Mouse (Mus musculus) cerebellum, adult 2 months (tissue): ENCODE results near the gene Olfr898. TPM values are rescaled to one million over a fixed set of nuclear protein-coding genes. Genes with fewer than 3 reads are reported as not detected.

ENCODE experiments used
- DNase-seq, 2 experiments: peaks; one replicate each; pipeline ENCODE4 v3.0.0; 2021
- H3K27ac ChIP-seq: fragments of 200-500 bp; 2 replicates; pipeline ENCODE4 v1.5.1; 2012; ENCODE audit warnings: low read length, control low read depth, inconsistent platforms; ENCODE audit not compliant: insufficient read depth
- H3K27me3 ChIP-seq: fragments of 200-500 bp; 2 replicates; pipeline ENCODE4 v1.6.1; 2012; ENCODE audit warnings: inconsistent platforms, mild to moderate bottlenecking, low read length, moderate library complexity; ENCODE audit not compliant: control insufficient read depth, insufficient read depth
- H3K4me1 ChIP-seq: fragments of 200-500 bp; 2 replicates; pipeline ENCODE4 v1.6.1; 2011; ENCODE audit warnings: low read length; ENCODE audit not compliant: control insufficient read depth, insufficient read depth
- H3K4me3 ChIP-seq: fragments of 200-500 bp; replicated peaks from 2 replicates; pipeline ENCODE3; 2011; ENCODE audit warnings: mild to moderate bottlenecking, low read depth, low read length, control low read depth; ENCODE audit not compliant: insufficient read depth
- CTCF ChIP-seq: fragments of 200-500 bp; IDR thresholded peaks from 2 replicates; pipeline ENCODE4 v1.5.1; 2011; ENCODE audit warnings: low read depth, mild to moderate bottlenecking, control low read depth, low read length, moderate library complexity, borderline replicate concordance; ENCODE audit not compliant: insufficient read depth
- POLR2A ChIP-seq: fragments of 200-500 bp; IDR thresholded peaks from 2 replicates; pipeline ENCODE4 v1.6.1; 2011; ENCODE audit warnings: low read length, control low read depth, borderline replicate concordance; ENCODE audit not compliant: insufficient read depth
- WGBS: fragments of 180-500 bp; shearing (Covaris S2); methylation state at CpG from one replicate; pipeline ENCODE4 v1.1.7; 2018; 5-methylcytosine and 5-hydroxymethylcytosine counted together
- polyA plus RNA-seq: library from polyadenylated mRNA; depleted of rRNA; stranded (reverse); fragments of >200 nt; gene quantifications from 2 replicates; pipeline ENCODE4 v1.2.3, GENCODE M21; 2012; rRNA removed

The Olfr898 gene
- polyA plus RNA-seq: not detected in 2 replicates

DNA sequence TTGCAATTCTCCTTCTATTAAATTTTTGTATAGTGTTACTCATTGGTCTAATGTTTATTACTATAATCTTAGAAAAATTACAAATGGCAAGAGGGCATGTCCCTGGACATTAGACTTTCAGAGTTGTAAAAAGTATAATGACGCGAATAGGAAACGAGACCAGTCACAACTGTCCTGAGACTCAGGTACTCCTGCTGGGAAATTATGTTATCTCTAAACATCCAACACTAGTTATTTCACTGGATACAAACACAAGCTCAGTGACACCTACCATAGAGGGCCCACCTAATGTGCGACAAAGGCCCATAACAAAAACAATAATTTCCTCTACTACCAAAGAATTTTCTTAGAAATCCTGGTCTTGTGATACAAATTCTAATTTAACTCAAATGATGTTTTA is at the start of gene Olfr898:
Olfr898 (plus strand) TSS at position 301 of the 400 bp plus-strand sequence.
- Histone ChIP-seq H3K27me3 (no peaks in the 10 kb centered on the region), H3K27ac (no peak within 1 kb of the TSS), H3K4me1 (no peaks in the 10 kb centered on the region), H3K4me3 (no peak within 1 kb of the TSS)
- TF ChIP-seq POLR2A (no peak), CTCF (no peak)
- WGBS: 91% methylated on average over 4 of the region's 4 CpGs
- no peak for DNase-seq

GRCm38 (mm10) chr9:38328760-38329159 is 19.5 kb upstream of the Olfr898 start, which contains the start of gene Olfr25:
Gene Olfr25 (plus strand): TSS chr9:38329060.
- H3K4me1 ChIP-seq: no peaks in the 10 kb centered on the region
- 58% methylated on average over 3 of the region's 3 CpGs for WGBS
- no peak within 1 kb of the TSS for H3K27ac ChIP-seq
- DNase-seq: no peak
- TF ChIP-seq CTCF (no peak), POLR2A (no peak)
- no peaks in the 10 kb centered on the region for H3K27me3 ChIP-seq
- no peak within 1 kb of the TSS for H3K4me3 ChIP-seq

DNA sequence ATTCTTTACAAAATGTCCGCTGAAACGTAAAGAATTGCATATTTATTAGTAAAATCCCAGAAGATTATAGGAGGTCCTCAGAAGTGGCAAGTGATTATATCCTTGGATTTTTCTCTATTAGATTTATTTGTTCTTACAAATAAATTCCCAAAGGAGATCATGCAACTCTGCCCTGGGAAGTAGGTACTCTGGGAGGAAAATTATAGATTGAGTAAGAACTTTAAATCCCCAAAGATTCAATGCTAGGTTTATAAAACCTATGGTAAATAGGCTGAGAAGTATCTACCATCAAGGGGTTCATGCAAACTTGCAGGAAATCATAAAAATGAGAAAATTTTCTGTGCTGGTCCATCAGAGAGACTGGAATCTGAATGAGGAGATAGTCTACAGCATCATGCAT is 18.4 kb downstream of the Olfr898 start, which contains the start of gene Olfr250:
Olfr250 (plus strand) TSS at position 301 of the 400 bp plus-strand sequence.
- no peak for DNase-seq
- no peaks in the 10 kb centered on the region for H3K27me3 ChIP-seq
- 86% methylated on average over 2 of the region's 2 CpGs for WGBS
- no peaks in the 10 kb centered on the region for H3K4me1 ChIP-seq
- H3K4me3 ChIP-seq: no peak within 1 kb of the TSS
- TF ChIP-seq CTCF (no peak), POLR2A (no peak)
- H3K27ac ChIP-seq: no peak within 1 kb of the TSS

DNA sequence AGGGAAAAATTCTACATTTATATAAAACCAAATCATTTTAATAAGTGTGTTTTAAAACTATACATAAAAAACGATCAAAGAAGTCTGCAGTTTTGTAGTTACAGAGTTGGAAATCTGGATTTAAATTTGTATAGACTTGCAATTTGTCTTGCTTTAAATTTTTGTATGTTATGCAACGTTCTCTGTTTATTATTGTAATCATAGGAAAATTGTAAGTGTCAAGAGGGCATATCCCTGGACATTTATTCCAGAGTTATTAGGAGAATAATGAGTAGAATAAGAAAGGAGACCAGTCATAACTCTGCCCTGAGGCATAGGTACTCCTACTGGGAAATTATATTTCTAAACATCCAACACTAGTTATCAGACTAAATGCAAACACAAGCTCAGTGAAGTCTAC is 28.6 kb downstream of the Olfr898 start, which contains the start of gene Olfr251:
Olfr251 (plus strand) TSS at position 301 of the 400 bp plus-strand sequence.
- WGBS: 58% methylated on average over 2 of the region's 2 CpGs
- Histone ChIP-seq H3K27me3 (no peaks in the 10 kb centered on the region), H3K4me3 (no peak within 1 kb of the TSS), H3K4me1 (no peaks in the 10 kb centered on the region), H3K27ac (no peak within 1 kb of the TSS)
- no peak for TF ChIP-seq CTCF
- no peak for TF ChIP-seq POLR2A
- no peak for DNase-seq

DNA sequence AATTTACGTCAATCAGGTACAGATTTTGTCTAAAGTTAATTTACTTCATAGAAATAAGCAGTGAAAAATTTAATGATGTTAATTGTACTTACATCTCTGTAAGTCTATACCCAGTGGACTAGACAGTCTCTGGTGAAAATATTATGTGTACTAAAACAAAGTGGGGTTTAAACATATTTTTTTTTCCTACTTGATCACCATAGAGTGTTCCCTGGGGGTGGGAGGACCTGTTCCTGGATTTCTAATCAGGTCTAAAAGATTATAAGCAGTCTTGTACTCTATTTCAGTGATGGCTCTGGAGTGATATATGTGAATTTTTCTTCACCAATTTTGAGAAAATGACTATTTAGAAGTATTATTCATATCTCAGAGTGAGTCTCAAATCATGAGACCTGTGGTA is 53.2 kb downstream of the Olfr898 start, which contains the start of gene Olfr147:
Olfr147 (plus strand) TSS at position 301 of the 400 bp plus-strand sequence.
- no peak within 1 kb of the TSS for H3K4me3 ChIP-seq
- 74% methylated on average over 1 of the region's 1 CpGs for WGBS
- no peaks in the 10 kb centered on the region for H3K27me3 ChIP-seq
- H3K4me1 ChIP-seq: no peaks in the 10 kb centered on the region
- no peak for DNase-seq
- H3K27ac ChIP-seq: no peak within 1 kb of the TSS
- TF ChIP-seq CTCF (no peak), POLR2A (no peak)

Other genes starting within 250 kb of the Olfr898 start
- not detected in 2 replicates for gene Olfr888, start 240.3 kb upstream of the Olfr898 start, polyA plus RNA-seq
- gene Olfr889, start 233.2 kb upstream of the Olfr898 start, polyA plus RNA-seq: not detected in 2 replicates
- gene Olfr890, start 205.9 kb upstream of the Olfr898 start, polyA plus RNA-seq: not detected in 2 replicates
- not detected in 2 replicates for gene Olfr891, start 167.6 kb upstream of the Olfr898 start, polyA plus RNA-seq
- gene Olfr893, start 140.0 kb upstream of the Olfr898 start, polyA plus RNA-seq: not detected in 2 replicates
- not detected in 2 replicates for gene Olfr894, start 130.4 kb upstream of the Olfr898 start, polyA plus RNA-seq
- not detected in 2 replicates for gene Olfr143, start 95.6 kb upstream of the Olfr898 start, polyA plus RNA-seq
- not detected in 2 replicates for gene Olfr895, start 80.6 kb upstream of the Olfr898 start, polyA plus RNA-seq
- not detected in 2 replicates for gene Olfr896-ps1, start 57.3 kb upstream of the Olfr898 start, polyA plus RNA-seq
- not detected in 2 replicates for gene Olfr25, start 19.4 kb upstream of the Olfr898 start, polyA plus RNA-seq
- not detected in 2 replicates for gene Olfr250, start 18.5 kb downstream of the Olfr898 start, polyA plus RNA-seq
- not detected in 2 replicates for gene Olfr251, start 28.7 kb downstream of the Olfr898 start, polyA plus RNA-seq
- not detected in 2 replicates for gene Olfr147, start 53.3 kb downstream of the Olfr898 start, polyA plus RNA-seq
- gene Olfr901, start 81.0 kb downstream of the Olfr898 start, polyA plus RNA-seq: not detected in 2 replicates
- gene Olfr902, start 99.2 kb downstream of the Olfr898 start, polyA plus RNA-seq: not detected in 2 replicates
- gene Olfr904, start 114.7 kb downstream of the Olfr898 start, polyA plus RNA-seq: not detected in 2 replicates
- not detected in 2 replicates for gene Olfr905, start 122.7 kb downstream of the Olfr898 start, polyA plus RNA-seq
- gene Olfr906, start 138.7 kb downstream of the Olfr898 start, polyA plus RNA-seq: not detected in 2 replicates
- not detected in 2 replicates for gene Olfr907, start 147.4 kb downstream of the Olfr898 start, polyA plus RNA-seq
- gene Olfr911-ps1, start 173.2 kb downstream of the Olfr898 start, polyA plus RNA-seq: not detected in 2 replicates
- gene Olfr910, start 189.4 kb downstream of the Olfr898 start, polyA plus RNA-seq: not detected in 2 replicates
- not detected in 2 replicates for gene Olfr912, start 231.8 kb downstream of the Olfr898 start, polyA plus RNA-seq
- gene Olfr913, start 244.3 kb downstream of the Olfr898 start, polyA plus RNA-seq: not detected in 2 replicates